Mouse (Mus musculus) 3T3-L1 (cell line): ENCODE data around the gene Rab13.
A peak's percentile ranks its signal among the peaks of the same experiment; 100 is the strongest.
"Not testable (repeated sequence)": the region's sequence is repeated elsewhere in the genome, so short reads cannot be mapped to it uniquely, and the experiment has no call there.

Experiments
- DNase-seq: peaks from one replicate; pipeline ENCODE4 v3.0.0-alpha.2; 2015; ENCODE audit warnings: low read depth, low spot score

Rab13 gene

DNA sequence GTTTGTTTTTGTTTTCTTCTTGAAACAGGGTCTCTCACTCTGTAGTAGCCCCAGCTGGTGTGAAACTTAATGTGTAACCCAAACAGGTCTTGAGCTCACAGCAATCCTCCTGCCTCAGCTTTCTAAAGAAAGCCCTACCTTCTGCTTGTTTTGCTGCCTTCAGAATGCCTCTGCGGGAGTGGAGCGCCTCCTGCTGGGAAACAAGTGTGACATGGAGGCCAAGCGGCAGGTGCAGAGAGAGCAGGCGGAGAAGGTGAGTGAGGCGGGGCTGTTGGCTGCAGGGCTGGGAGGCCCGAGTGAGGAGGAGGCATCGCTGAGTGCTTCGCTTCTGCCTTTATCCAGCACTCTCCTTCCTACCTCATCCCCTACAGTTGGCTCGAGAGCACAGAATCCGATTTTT is 10.8 kb downstream of the Rab13 start:
- DNase-seq = no peak

DNA sequence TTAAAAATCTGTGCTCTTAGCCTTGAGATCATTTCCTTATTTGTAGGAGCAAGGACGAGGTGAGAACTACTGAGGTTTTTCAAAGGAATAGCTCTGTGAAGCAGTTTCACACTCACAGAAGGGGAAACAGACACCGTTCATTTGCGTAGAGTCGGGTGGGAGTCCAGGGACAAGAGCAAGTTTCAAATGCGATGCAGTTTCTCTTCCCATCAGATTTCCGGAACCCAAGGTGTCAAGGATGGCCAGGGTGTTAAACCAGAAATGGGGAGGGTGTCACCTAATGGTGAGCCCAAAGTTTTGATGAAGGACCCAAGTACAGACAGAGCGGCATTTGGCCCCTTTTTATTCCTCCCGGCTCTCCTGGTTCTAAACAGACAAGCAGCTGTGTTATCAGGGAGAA is 17.6 kb downstream of the Rab13 start:
- no peak for DNase-seq

DNA sequence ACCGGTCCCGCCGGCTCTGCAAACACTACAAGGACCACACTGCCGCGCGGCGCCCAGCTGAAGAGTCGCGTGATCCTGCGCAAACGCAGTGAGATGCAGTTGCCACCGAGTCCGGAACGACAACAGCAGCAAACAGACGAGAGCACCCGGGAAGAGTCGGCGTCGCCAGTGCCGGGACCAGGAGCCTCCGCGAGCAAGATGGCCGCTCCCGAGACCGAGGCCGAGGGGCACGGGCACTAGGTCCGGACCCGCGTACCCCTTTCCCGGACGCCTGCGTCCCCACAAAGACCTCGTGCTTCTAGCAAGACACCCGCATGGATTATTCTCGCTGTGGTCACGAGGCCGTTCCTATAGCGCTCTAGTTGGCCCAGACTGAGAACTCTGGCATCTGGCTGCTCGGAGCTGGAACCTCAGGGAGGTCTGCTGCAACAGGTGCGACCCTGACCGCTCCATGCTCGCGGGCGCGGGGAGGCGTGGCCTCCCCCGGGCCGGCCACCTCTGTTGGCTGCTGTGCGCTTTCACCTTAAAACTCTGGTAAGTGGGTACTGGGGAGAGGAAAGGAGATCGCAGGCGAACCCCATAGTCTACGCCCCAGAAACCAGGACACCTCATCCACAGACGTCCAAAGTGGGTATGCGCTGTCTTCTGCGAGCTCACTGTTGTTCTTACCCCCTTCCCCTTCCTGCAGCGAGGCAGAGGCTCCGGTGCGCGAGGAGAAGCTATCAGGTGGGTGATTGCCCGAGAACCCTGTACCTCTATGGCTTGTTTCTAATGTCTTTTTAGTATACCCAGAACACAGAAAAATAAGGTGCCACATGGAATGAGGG is 18.2 kb downstream of the Rab13 start, which contains the start of gene Jtb:
TSS of gene Jtb (plus strand) at position 91 of the 827 bp plus-strand sequence.
- peak; percentile 95 for DNase-seq

DNA sequence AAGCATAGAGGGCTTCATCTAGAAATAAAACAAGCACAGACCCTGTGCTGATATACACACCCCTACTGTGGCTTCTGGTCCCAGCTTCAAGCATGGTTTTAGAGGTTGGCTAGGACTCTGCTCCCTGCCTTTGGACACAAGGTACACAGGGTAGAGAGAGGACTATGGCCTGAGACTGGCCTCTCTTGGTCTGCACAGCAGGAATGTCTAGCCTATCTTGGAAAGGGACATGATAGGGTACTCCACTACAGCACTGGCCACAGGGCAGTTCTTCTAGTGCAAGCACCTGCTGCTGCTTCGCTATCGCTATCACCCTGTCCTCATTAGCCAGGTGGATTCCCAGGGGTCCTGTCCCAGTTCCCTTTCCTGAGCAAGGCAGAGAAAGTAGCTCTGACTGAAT is 27.8 kb downstream of the Rab13 start:
- DNase-seq = no peak

DNA sequence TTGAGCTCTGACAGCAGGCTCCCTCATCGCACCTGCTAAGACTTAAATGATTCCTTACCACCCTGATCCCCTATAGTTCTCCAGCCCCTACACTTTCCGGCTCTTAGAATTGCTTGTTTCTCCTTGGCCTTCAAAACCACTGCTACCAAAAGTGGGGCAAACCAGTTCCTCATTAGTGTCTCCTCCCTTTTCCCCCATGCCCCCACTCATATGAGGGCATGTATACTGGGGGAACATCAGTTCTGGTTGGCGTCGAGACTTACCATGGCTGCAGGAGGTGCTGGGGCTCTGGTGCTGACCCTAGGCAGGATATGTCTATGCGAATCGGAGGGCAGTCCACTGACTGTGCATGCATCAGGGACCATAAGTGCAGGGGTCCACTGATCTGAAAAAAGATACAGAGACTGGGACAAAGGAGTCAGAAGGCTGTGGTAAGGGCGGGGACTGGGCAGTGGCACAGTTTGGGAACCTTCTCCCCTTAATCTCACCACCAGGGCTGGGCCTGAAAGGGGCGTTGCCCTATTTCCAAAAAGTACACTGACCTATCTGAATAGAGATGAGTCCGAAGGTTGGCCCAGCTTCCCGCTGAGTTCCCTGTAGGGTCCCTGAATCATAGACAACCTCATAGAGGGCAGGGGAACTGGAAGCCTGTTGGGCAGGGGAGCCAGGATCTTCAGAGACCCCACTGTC is 28.3 kb downstream of the Rab13 start:
- no peak for DNase-seq

DNA sequence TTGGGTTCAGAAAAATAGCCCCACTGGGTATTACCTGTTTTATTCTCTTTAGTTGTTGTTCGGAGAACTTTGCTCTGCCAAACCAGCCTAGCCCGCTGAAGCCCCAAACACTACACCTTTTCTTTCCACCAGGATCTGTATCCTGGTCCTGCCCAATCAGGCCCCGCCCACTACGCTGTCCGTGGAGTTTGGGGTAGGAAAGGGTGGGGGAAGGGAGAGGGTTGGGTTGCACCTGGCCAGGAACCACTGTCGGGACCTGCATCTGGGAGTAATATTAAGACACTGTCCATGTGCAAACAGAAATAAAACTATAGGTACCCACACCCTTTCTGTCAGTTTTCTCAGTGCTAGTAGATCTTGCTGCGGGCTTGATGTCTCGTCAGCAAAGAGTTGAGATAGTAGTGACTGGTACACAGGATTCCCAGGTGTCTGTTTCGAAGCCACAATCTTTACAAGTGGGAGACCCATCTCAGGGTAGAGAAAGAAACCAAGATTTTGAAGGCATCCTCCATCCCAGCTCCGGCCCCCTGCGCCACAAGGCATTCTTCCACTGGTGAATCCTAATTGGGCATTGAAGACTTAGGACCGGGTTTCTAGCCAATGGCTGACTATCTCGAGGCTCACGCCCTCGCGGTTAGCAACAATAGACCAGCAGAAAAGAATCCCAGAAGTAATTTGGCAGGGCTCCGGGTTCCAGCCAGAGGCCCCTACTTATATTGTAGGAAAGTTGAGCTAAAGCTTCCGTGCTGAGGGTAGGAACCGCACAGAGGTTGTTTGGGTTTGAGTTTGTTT is 29.7 kb downstream of the Rab13 start, which contains the start of gene Creb3l4:
TSS of gene Creb3l4 (minus strand) at position 529 of the 792 bp plus-strand sequence.
- DNase-seq = no peak

DNA sequence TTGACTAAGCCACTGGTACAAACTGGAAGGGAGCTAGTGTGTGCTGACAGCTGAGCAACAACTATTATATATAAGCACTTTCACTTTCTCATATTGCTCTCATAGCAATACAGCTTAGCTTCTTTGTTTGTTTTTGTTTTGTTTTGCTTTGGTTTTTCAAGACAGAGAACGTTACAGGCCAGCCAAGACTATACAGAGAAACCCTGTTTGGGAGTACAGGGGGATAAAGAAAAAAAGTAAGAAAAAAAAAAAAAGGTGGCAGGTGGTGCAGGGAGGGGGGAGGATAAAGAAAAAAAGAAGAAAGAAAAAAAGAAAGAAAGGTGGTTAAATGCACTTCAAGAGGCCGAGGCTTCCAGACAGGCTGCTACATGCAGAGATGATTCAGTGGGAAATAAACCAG is 31.9 kb downstream of the Rab13 start:
- DNase-seq = no peak

DNA sequence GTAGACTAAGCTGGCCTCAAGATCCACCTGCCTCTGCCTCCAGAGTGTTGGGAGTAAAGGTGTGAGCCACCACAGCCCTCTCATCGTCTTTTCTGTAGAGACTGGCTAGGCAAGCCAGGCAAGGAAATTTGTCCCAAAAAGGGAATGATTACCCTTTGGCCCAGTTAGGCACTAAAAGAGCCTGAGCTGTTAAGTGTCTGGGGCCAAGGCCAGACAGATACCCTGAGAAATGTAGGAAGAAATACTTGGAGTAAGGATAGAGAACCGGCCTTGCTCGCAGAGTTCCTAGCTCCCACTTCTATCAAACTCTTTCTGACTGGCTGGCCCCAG is 34.1 kb downstream of the Rab13 start:
- no peak for DNase-seq

DNA sequence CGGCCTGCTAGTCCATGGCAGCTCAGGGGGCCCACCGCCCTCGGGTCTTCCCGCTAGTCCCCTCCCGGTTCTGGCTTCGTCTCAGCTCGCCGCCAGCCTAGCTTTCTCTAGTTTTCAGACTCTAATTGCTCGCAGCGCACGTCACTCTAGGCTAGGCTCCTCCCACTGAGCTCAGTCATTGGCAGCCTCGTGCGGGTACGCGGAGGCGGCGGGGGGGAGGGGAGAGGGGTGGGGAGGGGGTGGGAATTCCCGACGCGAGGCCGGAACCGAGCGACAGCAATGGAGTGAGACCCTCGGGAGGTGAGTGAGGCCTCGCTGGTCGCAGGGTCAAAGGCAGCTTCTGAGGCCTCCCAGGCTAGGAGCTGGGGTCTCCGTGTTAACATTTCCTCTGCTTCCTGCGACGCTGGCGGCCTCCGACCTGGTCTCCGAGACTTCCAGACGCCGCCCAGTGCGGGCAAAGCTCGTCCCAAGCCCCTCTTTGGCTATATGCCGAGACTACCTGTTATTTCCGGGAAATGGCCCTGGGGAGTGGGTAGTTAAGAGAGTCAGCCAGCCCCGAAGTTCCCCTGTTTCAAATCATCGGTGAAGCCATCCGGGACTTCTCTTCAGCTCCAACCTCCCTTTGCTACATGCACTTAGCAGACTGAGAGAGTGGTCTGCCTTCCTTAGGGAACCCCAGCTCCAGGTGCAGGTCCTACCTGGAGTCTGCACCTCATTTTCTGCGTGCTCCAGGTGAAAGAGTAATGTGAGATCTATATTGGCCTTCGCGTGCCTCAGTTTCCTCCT is 34.7 kb downstream of the Rab13 start, which contains the start of gene Slc39a1:
TSS of gene Slc39a1 (plus strand) at position 213 of the 786 bp plus-strand sequence.
- DNase-seq = peak; percentile 95

DNA sequence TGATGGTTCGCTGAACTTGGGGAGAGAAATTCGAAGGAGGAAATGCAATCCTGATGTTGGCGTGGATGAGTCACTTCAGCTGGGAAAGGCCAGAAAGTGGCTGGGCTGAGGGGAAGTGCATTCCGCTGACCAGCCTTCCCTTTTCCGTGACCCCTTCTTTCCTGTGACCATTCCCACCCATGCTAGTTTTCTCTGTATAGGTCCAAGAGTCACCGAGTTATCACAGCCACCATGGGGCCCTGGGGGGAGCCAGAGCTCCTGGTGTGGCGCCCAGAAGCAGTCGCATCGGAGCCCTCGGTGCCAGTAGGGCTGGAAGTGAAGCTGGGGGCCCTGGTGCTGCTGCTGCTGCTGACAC is 35.2 kb downstream of the Rab13 start:
- peak; percentile 81 for DNase-seq

DNA sequence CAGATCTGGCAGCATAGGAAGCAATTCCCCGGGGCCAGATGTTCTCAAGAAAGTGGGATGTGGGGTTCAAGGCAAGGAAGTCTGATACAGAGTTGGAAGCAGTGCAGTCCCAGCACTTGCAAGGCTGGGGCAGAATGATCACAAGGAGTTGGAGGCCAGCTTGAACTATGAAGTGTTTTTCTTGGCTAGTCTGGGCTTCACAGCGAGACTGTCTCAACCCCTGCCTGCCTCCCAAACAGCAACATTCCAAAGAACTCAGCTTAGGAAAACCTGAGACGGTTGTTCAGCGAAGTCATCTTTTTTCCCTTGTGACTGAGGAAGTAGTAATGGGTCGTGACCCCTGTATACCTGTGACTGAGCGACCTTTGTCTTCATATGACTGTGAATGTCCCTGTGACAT is 37.3 kb downstream of the Rab13 start:
- DNase-seq = peak; percentile 27

DNA sequence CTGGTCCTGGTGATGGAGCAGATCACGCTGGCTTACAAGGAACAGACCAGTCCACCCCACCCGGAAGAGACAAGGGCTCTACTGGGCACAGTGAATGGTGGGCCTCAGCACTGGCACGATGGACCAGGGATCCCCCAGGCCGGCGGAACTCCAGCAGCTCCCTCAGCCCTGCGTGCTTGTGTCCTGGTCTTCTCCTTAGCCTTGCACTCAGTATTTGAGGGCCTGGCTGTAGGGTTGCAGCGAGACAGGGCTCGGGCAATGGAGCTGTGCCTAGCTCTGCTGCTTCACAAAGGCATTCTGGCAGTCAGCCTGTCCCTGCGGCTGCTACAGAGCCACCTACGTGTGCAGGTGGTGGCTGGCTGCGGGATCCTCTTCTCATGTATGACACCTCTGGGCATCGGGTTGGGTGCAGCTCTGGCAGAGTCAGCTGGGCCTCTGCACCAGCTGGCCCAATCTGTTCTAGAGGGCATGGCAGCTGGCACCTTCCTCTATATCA is 38.3 kb downstream of the Rab13 start:
- DNase-seq = not testable (repeated sequence)

DNA sequence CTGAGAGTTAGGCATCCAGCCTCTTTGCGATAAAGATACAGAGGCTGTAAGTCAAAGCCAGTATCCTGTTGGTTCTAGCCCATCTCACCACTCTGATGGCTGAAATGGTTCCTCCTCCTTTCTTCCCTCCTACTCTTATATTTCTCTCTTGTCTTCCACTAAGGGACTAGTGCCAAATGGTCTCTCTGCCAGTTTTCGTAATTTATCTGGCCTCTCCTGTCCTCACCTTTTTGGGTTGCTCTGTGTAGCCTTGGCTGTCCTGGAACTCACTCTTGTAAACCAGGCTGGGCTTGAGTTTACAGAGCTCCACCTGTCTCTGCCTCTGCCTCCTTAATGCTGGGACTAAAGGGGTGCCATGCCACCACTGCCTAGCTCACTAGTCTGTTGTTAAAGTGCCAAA is 39.2 kb downstream of the Rab13 start:
- not testable (repeated sequence) for DNase-seq

DNA sequence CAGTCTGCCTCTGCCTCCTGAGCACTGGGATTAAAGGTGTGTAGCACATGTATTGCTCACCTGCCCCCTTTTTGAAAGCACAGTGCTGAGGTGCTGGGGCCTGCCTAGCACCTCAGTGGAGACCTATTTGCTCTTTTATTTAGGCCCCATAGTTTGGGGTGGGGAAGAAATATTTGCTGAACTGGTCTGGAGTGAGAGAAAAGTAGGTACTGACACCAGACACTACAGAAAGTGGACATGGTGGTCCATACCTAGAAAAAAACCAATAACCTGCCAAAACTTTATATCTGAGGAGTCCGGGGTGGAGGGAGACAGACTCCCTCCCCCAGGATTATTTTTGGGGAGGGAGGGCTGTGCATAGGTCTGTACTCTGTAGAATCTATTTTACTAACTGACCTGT is 39.7 kb downstream of the Rab13 start:
- DNase-seq = not testable (repeated sequence)

DNA sequence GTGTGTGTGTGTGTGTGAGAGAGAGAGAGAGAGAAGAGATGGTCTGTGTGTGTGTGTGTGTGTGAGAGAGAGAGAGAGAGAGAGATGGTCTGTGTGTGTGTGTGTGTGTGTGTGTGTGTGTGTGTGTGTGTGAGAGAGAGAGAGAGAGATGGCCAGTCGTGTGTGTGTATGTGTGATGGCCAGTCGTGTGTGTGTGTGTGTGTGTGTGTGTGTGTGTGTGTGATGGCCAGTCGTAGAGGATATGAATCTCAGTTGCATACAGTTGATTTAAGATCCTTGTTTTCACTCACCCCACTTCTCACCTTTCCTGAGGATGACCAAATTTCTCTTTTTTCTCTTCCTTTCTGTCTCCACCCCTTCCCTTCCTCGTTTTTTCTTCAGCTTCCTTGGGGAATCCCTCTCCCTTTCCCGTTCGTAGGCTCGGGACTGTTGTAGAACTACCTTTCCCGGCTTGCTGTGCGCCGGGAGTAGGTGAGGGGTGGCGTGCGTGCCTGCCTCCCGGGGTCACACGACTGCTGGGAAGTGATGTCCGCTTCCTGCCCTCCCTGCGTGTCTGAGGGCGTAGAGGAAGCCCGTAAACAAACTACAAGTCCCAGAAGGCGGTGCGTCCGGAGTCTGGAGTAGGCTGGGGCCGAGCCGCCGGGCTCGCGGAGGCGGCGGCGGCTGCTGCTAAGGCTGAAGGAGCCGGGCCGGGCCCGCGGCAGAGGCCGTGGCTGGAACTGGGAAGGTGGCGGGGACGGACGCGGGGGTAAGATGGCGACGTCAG is 40.3 kb downstream of the Rab13 start, which contains the start of gene Crtc2:
TSS of gene Crtc2 (plus strand) at position 511 of the 766 bp plus-strand sequence.
- peak; percentile 98 for DNase-seq

DNA sequence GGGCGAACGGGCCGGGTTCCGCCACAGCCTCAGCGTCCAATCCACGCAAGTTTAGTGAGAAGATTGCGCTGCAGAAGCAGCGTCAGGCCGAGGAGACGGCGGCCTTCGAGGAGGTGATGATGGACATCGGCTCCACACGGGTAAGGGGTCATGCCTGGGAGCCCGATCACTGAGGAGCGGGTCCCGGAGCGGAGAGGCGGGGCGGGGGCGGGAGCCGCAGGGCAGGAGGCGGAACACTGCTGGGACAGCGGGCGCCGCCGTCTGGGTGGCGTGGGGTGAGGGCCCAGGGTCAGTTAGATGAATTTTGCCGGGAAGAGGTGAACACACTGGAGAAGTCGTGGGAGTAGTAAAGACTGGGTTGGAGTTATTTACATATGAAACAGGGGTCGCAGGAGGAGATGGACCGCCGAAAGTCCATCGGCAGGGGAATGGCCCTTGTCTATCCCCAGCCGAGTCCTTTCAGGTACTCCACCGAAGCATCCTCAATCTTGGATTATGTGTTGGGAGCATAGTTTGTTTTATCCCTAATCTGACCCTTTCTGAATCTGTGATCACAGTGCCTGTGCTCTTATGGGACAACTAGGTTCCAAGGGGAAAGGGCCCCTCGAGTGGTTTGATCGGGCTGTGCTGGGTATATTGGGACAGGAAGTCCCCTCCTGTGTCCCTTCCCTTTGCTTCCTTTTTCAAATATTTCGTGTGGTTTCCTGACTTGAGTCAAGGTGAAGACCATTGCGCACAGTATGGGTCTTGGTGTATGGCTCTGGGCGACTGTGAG is 41.1 kb downstream of the Rab13 start:
- DNase-seq = peak; percentile 49

DNA sequence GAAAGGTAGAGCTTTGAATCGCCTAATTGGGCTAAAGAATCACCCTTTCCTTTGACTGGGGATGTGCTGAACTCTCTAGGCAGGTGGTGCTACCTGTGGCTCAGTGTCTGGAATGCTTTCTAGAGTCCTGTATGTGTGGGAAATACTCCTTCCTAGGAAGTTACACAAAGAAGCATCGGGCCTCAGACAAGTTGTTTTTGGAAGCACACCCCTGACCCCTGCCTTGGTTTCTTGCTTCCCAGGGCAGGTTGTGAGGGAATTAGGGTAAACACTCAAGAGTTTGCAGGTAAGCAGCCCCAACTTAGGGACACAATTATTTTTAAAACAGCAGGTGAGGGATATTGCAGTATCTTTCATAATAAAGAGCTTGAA is 41.7 kb downstream of the Rab13 start:
- no peak for DNase-seq

DNA sequence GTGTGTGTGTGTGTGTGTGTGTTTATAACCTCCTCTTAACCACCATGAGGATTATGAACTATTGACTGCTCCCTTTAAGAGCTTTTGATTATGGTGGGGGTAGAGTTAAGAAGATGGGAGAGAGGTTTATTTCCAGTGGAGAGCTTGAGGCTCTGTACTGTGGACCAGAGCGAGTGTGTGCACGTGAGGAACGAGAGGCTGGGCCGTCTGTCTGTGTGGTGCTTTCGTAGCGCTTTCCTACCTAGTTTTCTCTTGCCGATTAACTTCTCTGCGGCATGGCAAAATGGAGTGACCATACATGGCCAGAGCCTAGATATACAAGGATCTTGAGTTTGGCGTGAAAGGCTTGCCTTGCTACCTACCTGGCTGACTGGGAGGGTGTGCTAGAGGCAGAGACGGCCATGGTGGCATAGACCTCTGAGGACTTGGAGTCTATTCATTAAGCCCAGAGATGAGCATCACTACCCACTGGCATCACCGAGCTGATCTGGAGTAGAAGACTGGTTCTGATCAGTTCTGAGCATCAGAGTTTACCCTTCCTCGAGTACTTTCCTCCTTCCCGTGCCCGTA is 42.4 kb downstream of the Rab13 start:
- DNase-seq = no peak
